Mouse (Mus musculus): ENCODE measurements around the gene Gm12886. TPM values are rescaled to one million over a fixed set of nuclear protein-coding genes. Genes with fewer than 3 reads are reported as not detected.

The Gm12886 gene
- not detected for total RNA-seq (2022)

GRCm38 (mm10) chr4:121422999-121423398 lies at the start of gene Gm12886:
TSS of gene Gm12886 (minus strand) at chr4:121423099.
- DNase-seq (ENCODE audit: low spot score in 2 of 2) = no peak

Other genes with a start within 250 kb of the Gm12886 start
- gene Rlf, start 208.0 kb downstream of the Gm12886 start, total RNA-seq (2022) = 10 to 100 TPM; 24.7 to 27.1 (median 25.8) TPM
- not detected for gene Gm12888, start 98.2 kb downstream of the Gm12886 start, total RNA-seq (2022)
- not detected for gene Gm12887, start 199.0 kb upstream of the Gm12886 start, total RNA-seq (2022)

Measured in left cerebral cortex, adult 8-10 months (tissue).